Mouse (Mus musculus) kidney, embryonic 16.5 days (tissue): ENCODE data around the gene Tbc1d21. TPM values are rescaled to one million over a fixed set of nuclear protein-coding genes. Genes with fewer than 3 reads are reported as not detected.
A peak's percentile ranks its signal among the peaks of the same experiment; 100 is the strongest.

Experiments used
- ATAC-seq: fragments of 200-750 bp; cut with Nextera tagmentation; 2 replicates; pipeline ENCODE4 v1.8.0; 2017; ENCODE audit warnings: moderate TSS enrichment; ENCODE audit not compliant: low FRiP score, low TSS enrichment
- H3K27ac ChIP-seq: fragments of 300-500 bp; sonication (generic); 2 replicates; pipeline ENCODE4 v1.5.1; 2014; ENCODE audit warnings: low read length
- H3K27me3 ChIP-seq: fragments of 300-500 bp; sonication (generic); 2 replicates; pipeline ENCODE4 v1.6.1; 2014; ENCODE audit warnings: low read length, control low read depth, mixed read lengths; ENCODE audit not compliant: insufficient read depth
- H3K36me3 ChIP-seq: fragments of 300-500 bp; sonication (generic); 2 replicates; pipeline ENCODE4 v1.6.1; 2014; ENCODE audit warnings: low read length, control low read depth, mixed read lengths; ENCODE audit not compliant: insufficient read depth
- H3K4me1 ChIP-seq: fragments of 300-500 bp; sonication (generic); 2 replicates; pipeline ENCODE4 v1.6.1; 2014; ENCODE audit warnings: low read length, control low read depth, mixed read lengths; ENCODE audit not compliant: insufficient read depth
- H3K4me2 ChIP-seq: fragments of 300-500 bp; sonication (generic); replicated peaks from 2 replicates; pipeline ENCODE4 v1.6.1; 2014; ENCODE audit warnings: low read depth, low read length
- H3K4me3 ChIP-seq: fragments of 300-500 bp; sonication (generic); 2 replicates; pipeline ENCODE4 v1.5.1; 2014; ENCODE audit warnings: mild to moderate bottlenecking, low read length
- H3K9ac ChIP-seq: fragments of 300-500 bp; sonication (generic); replicated peaks from 2 replicates; pipeline ENCODE4 v1.6.1; 2014; ENCODE audit warnings: low read length
- H3K9me3 ChIP-seq: fragments of 300-500 bp; sonication (generic); 2 replicates; pipeline ENCODE4 v1.6.1; 2016; ENCODE audit warnings: low read length, control low read depth
- WGBS: fragments of 180-500 bp; shearing (Covaris S2); extraction: QIAGEN DNeasy Blood & Tissue Kit; methylation state at CpG from one replicate; pipeline ENCODE4 v1.1.7; 2014; 5-methylcytosine and 5-hydroxymethylcytosine counted together
- polyA plus RNA-seq: library from polyadenylated mRNA; unstranded; fragments of >200 nt; fragmentation: Nextera tagmentation; extraction: Ambion mirVana; gene quantifications from 2 replicates; pipeline ENCODE4 v1.2.1, GENCODE M21; 2015

The Tbc1d21 gene
- polyA plus RNA-seq, 1 experiment from 2014 or later, result not detected

- Histone ChIP-seq H3K9ac (no peak overlapping the region), H3K9me3 (no peaks in the 10 kb centered on the region), H3K4me3 (no peak overlapping the region), H3K36me3 (no peaks in the 10 kb centered on the region), H3K27me3 (no peaks in the 10 kb centered on the region), H3K4me2 (no peak overlapping the region), H3K4me1 (peaks cover 16% of the 10 kb centered on the region), H3K27ac (no peak overlapping the region)
- no peak for ATAC-seq
- WGBS, result 74% methylated on average over 3 of the region's 3 CpGs
Measured at GRCm38 (mm10) chr9:58318317-58318716, 51.9 kb downstream of the Tbc1d21 start.

- no peak overlapping the region for H3K27ac ChIP-seq
Measured at GRCm38 (mm10) chr9:58317381-58317780, 52.9 kb downstream of the Tbc1d21 start.

DNA sequence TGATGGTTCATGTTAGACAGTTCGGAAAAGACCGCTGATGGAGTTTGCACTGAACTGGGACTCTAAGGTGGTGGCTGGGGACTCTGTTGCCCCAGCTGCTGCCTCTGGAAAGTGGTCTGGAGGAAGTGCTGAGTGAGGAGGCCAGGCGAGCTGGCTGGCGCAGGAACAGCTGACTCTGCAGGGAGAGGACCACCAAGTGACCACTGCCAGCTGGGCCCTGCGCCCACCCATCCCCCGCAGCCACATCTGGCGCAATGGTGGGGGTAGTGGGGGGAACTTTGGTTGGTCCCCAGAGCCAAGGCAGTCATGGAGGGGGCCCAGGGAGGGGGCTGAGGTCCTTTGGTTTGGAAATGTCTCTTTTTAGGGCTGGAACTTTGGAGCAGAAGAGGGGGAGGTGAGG is 53.5 kb downstream of the Tbc1d21 start:
- H3K27ac ChIP-seq, result no peak overlapping the region
- H3K4me1 ChIP-seq, result peaks cover 31% of the 10 kb centered on the region
- no peak overlapping the region for H3K4me3 ChIP-seq
- H3K9me3 ChIP-seq, result no peaks in the 10 kb centered on the region
- no peaks in the 10 kb centered on the region for H3K27me3 ChIP-seq
- ATAC-seq, result no peak
- H3K36me3 ChIP-seq, result no peaks in the 10 kb centered on the region
- no peak overlapping the region for H3K9ac ChIP-seq
- WGBS, result 74% methylated on average over 7 of the region's 7 CpGs
- no peak overlapping the region for H3K4me2 ChIP-seq

More at GRCm38 (mm10) chr9:58317381-58317780, 52.9 kb downstream of the Tbc1d21 start:
- Histone ChIP-seq H3K9me3 (no peaks in the 10 kb centered on the region), H3K4me3 (no peak overlapping the region), H3K4me2 (no peak overlapping the region), H3K4me1 (peaks cover 25% of the 10 kb centered on the region), H3K27me3 (no peaks in the 10 kb centered on the region), H3K36me3 (no peaks in the 10 kb centered on the region), H3K9ac (no peak overlapping the region)
- no peak for ATAC-seq
- 52% methylated on average over 3 of the region's 3 CpGs for WGBS

GRCm38 (mm10) chr9:58315850-58316249 is 54.4 kb downstream of the Tbc1d21 start:
- Histone ChIP-seq H3K4me1 (peaks cover 34% of the 10 kb centered on the region), H3K27me3 (no peaks in the 10 kb centered on the region), H3K27ac (no peak overlapping the region), H3K36me3 (no peaks in the 10 kb centered on the region), H3K4me2 (no peak overlapping the region), H3K4me3 (no peak overlapping the region), H3K9me3 (no peaks in the 10 kb centered on the region), H3K9ac (no peak overlapping the region)
- WGBS, result 95% methylated on average over 2 of the region's 2 CpGs
- no peak for ATAC-seq

- Histone ChIP-seq H3K27me3 (no peaks in the 10 kb centered on the region), H3K4me2 (no peak overlapping the region), H3K27ac (peak overlapping the region; percentile 67; the same call in 1 of the 2 replicates), H3K4me3 (no peak overlapping the region), H3K4me1 (peaks cover 40% of the 10 kb centered on the region), H3K9me3 (no peaks in the 10 kb centered on the region), H3K9ac (0 out of 2 replicates have a peak overlapping the region, but pooled peaks have one; percentile 51), H3K36me3 (no peaks in the 10 kb centered on the region)
- no peak for ATAC-seq
- 45% methylated on average over 5 of the region's 5 CpGs for WGBS
Measured at GRCm38 (mm10) chr9:58314682-58315360, 55.4 kb downstream of the Tbc1d21 start.

GRCm38 (mm10) chr9:58312944-58313359 is 57.3 kb downstream of the Tbc1d21 start, which contains the start of gene Loxl1:
Loxl1 (minus strand) TSS chr9:58313186.
- Histone ChIP-seq H3K9ac (peak within 1 kb of the TSS; percentile 76), H3K27ac (peak within 1 kb of the TSS; percentile 87), H3K4me2 (peak within 1 kb of the TSS; percentile 88), H3K9me3 (no peaks in the 10 kb centered on the region), H3K4me3 (peak within 1 kb of the TSS; percentile 57), H3K36me3 (no peaks in the 10 kb centered on the region), H3K4me1 (peaks cover 55% of the 10 kb centered on the region), H3K27me3 (no peaks in the 10 kb centered on the region)
- WGBS, result 0% methylated on average over 21 of the region's 21 CpGs
- ATAC-seq, result peak; percentile 72

GRCm38 (mm10) chr9:58312196-58312943 is 57.9 kb downstream of the Tbc1d21 start:
- under 1% methylated on average over 71 of the region's 72 CpGs for WGBS

DNA sequence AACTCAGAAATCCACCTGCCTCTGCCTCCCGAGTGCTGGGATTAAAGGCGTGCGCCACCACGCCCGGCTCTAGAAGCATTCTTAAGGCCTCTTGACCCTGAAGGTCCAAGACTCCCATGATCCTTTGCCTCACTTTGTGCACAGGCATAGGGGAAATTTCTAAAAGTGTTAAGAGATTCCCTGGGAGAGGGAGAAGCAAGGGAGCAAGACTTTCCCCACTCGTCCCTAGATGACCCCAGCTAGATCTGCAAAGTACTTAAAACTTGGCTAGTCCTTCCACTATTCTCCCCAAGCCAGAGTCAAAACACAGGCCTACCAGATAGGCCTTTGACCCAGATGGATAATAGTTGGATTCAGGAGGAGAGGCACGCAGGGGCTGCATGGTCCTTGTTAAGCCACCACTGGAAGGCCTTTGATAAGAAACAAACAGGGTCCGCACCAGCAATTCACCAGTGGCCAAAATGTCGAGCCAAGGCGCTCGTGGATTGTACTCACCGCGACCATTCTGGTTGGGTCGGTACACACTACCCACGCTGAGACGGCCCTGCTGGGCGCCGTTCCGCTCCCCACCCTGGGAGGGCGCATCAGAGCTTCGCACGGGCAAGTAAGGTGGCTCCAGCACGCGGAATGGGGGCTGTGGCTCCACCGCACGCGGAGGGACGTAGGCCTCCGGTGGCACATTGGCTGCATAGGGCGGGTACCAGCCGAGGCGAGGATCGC is 58.9 kb downstream of the Tbc1d21 start:
- WGBS, result 58% methylated on average over 33 of the region's 33 CpGs
- Histone ChIP-seq H3K27ac (no peak overlapping the region), H3K4me1 (peaks cover 70% of the 10 kb centered on the region), H3K9me3 (no peaks in the 10 kb centered on the region), H3K36me3 (no peaks in the 10 kb centered on the region), H3K27me3 (no peaks in the 10 kb centered on the region), H3K4me2 (peak overlapping the region; percentile 88), H3K9ac (peak overlapping the region; percentile 76), H3K4me3 (peak overlapping the region; percentile 57)
- ATAC-seq, result no peak

More at GRCm38 (mm10) chr9:58312196-58312943, 57.9 kb downstream of the Tbc1d21 start:
- H3K27ac ChIP-seq, result peak overlapping the region; percentile 87
- ATAC-seq, result peak; percentile 20
- no peaks in the 10 kb centered on the region for H3K27me3 ChIP-seq
- H3K9me3 ChIP-seq, result no peaks in the 10 kb centered on the region
- H3K4me2 ChIP-seq, result peak overlapping the region; percentile 88
- H3K4me1 ChIP-seq, result peaks cover 61% of the 10 kb centered on the region
- H3K36me3 ChIP-seq, result no peaks in the 10 kb centered on the region
- peak overlapping the region; percentile 57 for H3K4me3 ChIP-seq
- H3K9ac ChIP-seq, result peak overlapping the region; percentile 76

- Histone ChIP-seq H3K4me1 (peaks cover 80% of the 10 kb centered on the region), H3K9ac (no peak overlapping the region)
- ATAC-seq, result no peak
Measured at GRCm38 (mm10) chr9:58310043-58310660, 60.1 kb downstream of the Tbc1d21 start.

More at GRCm38 (mm10) chr9:58310043-58310660, 60.1 kb downstream of the Tbc1d21 start:
- Histone ChIP-seq H3K36me3 (no peaks in the 10 kb centered on the region), H3K27me3 (no peaks in the 10 kb centered on the region), H3K4me3 (no peak overlapping the region; the same call in 1 of the 2 replicates), H3K27ac (no peak overlapping the region), H3K9me3 (no peaks in the 10 kb centered on the region), H3K4me2 (peak overlapping the region; percentile 25)
- WGBS, result 63% methylated on average over 14 of the region's 14 CpGs
